Mouse (Mus musculus): ENCODE data around the gene Clic5. TPM values are rescaled to one million over a fixed set of nuclear protein-coding genes. Genes with fewer than 3 reads are reported as not detected.
A peak's percentile ranks its signal among the peaks of the same experiment; 100 is the strongest.

The Clic5 gene
- total RNA-seq, 2 experiments from 2014 or later, result 1.5 to 1.7 TPM

DNA sequence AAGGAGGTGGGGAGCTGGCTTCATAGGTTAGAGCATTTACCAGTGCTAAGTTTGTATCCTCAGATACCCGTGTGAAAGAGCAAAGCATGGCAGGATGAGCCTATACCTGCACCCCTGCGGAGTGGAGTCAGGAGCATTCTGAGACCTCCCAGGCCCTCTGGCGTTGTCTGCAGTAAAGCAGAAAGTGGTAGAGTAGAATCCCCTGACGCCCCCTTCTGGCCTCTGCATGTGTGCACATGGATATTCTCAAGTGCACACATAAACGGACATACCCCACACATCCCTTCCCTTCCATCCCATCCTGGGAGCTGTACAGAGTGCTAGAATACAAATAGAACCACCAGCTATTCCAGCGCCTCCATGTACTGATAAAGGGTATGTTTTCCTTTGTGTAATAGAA lies 70.9 kb downstream of the Clic5 start:
- intact Hi-C loops (cut with DNase I), result loop anchor here (10.0 kb wide), 2 partner anchors 104 to 374 kb away; no protein-coding TSS in a partner anchor
- no peak for DNase-seq

DNA sequence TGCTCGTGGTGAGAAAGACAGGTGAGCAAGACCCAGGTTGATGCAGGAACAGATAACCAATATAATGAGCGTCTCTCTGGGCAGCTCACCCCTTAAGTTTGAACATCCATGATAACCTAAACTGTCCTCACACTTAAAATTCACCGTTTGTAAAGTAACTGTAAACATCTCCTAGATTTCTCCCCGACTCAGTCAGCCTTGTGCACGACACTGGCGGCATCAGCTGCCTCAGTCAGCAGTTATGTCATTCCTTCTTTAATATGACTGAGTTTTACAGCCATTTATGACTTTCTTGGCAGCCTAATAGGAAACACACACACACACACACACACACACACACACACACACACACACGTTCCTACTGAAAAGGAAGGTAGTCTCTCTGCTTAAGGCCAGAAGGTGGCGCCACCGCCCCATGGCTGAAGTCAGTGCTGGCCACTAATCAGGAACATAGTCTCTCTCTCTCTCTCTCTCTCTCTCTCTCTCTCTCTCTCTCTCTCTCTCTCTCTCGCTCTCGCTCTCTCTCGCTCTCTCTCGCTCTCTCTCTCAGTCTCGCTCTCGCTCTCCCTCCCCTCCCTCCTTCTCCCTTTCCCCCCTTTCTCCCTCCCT lies 73.3 kb downstream of the Clic5 start:
- intact Hi-C loops (cut with DNase I), result loop anchor here (5.0 kb wide), 2 partner anchors 476 to 1111 kb away; no protein-coding TSS in a partner anchor
- peak; percentile 67 for DNase-seq

DNA sequence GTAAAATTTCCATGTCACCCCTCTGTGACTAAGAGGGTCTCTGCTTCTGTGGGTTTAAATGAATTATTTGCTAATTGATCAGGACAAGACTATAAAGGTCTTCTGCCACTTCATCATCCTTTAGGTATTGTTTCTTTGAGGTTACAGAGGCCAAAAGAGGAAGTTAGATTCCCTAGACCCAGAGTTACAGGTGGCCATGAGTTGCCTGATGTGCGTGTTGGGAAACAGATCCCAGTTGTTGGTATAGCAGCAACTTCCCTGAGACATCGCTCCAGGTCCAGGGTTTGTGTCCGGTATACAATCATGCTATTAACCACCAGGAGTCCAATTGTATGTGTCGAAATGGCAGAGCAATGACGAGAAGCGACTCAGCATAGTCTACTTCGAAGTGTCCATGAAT lies 81.7 kb downstream of the Clic5 start:
- no peak for DNase-seq
- intact Hi-C loops (cut with DNase I), result no loop called here

DNA sequence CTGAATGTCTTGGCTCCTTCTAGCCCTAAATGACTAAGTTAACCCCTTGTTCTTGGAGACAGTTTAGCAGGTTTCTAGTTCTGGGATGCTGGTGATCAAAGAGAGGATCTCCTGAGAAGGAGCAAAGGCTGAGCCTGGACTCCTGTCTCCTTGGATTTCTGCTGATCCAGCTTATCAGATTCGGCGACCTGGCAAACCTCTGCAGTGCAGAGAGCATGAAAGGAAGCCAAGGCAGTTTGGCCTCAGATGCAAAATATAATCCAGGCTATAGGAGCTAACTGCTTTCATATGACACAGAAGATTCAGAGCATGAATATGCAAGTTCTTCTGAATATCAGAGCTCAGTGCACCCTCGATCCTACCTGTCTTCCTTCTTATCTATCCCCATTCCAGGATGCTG lies 83.0 kb downstream of the Clic5 start:
- intact Hi-C loops (cut with DNase I), result no loop called here
- DNase-seq, result no peak

DNA sequence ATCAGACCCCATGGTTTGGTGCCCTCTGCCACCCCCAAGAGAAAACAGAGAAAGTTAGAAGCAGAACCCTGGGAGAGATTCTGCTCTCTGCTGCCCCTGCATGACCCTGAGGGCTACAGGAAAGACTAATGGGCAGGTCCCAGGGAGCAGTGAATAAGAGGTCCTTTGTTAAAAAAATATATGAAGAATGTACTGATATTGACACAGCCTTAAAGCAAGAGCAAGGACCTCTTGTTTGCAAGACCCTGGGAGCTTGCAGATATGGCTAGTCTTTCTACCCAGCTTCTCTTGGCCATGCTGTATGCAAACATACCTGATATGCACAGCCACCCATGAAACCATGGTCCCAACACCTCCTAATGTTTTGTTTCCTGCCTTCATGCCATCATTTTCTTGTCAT lies 86.4 kb downstream of the Clic5 start:
- intact Hi-C loops (cut with DNase I), result no loop called here
- no peak for DNase-seq

DNA sequence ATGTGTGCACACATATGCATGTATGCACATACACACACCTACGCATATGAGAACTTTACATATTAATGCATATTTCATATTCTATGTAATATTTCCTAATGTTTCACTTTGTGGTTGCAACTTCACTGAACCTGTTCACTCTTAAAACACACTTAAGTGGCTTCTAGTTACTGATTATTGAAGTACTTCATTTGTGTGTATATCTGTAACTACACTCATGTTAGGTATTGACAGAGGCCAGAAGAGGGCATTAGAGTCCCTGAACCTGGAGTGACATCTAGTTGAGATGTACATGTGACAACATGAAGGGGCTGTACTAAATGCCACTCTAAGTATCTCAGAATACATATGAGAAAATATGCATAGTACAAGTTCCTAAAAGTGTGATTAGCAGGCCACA lies 99.9 kb downstream of the Clic5 start:
- intact Hi-C loops (cut with DNase I), result no loop called here
- DNase-seq, result no peak

DNA sequence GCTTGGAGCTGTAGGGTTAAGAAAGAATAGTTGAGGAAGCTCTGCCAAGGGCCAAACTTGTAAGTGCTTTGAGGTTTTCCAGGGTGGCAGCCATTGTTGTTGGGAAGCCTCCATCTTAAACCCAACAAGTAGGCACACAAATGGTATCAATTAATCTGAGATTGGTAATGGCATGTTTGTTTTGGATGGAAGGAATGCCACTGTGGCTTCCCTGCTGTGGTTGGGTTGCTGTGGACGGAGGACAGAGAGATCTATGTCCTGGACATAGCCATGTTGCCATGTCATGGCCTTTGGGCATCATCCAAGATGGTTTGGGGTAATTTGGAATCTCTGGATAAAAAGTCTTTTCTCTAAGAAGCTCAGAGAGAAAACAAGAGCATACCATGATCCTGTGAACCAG lies 108.8 kb downstream of the Clic5 start:
- DNase-seq, result no peak
- intact Hi-C loops (cut with DNase I), result no loop called here

DNA sequence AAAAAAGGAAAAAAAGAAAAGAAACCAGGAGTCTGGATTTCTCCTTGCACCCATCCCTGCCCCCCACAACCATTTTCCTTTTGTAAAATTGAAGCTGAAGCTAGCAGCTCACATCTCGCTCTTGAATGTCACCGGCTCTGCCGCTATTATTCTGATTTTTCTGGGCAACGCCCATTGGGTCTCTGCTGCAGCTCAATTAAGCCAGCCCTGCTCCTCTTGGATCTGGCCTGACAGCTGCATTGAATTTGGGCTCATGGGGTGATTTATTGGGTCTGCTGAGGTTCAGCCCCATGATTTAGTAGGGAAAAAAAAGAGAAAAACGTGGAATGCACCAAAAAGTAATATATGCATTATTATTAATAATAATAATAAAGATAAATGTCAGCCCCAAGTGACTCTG lies 111.9 kb downstream of the Clic5 start:
- intact Hi-C loops (cut with DNase I), result no loop called here
- no peak for DNase-seq

DNA sequence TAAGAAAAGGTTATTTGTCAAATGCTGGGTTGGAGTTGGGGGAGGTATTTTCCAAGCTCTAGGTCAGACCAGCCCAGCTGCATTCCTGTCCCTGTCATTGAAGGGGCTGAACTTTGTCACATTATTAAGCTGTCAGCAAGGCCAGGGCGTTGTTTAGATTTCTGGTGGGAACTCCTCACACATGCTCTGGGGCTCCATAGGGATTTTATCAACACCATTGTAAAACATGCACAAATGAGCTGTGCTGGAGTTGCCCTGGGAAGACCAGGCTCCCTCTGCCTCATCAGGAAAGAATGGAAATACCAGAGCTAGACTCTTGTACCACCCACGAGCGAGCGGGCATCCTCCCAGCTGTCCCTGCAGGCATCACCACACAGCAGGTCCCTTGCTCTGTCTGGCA lies 112.3 kb downstream of the Clic5 start:
- DNase-seq, result no peak
- intact Hi-C loops (cut with DNase I), result no loop called here

DNA sequence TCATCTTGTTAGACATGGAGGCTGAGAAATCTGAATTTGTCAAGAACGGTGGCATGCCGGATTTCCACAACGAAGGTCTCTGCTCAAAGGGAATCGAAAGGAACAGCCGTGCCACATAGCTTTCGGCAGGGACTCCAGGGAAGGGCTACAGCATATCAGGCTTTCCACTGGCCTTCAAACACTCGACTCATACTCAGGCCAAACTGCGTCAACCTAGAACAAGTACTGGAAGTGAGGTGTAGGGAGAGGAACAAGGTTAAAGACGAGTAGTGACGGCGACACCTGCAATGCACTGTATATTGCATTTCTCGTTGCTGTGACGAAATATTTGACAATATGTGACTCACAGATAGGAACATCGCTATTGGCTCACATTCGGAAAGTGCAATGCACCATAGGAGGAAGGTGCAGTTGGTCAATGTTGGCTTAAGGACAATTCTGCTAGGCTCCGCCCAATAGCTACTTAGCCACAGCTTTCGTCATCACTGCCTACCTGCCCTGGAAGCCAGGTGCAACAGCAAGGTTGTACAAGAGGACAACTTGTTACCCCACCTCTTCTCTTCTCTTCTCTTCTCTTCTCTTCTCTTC lies 112.9 kb downstream of the Clic5 start:
- no peak for DNase-seq
- intact Hi-C loops (cut with DNase I), result no loop called here

DNA sequence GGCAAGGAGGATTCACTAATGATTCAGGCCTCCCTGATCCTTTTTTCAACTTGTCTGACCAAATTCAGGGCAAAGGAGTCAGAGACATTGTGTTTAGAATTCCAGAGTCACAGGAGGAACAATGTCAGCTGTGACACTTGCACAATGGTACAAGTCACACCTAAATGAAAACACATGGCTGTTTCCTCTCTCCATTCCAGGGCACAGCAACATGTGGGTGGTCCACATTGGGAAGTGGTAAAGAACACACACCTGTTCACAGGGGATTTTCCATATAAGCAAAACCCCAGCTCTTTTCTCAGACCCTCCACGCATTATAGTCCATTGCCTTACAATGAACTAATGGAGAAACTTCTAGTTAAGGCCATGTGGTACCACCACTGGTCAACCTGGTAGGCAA lies 115.7 kb downstream of the Clic5 start:
- intact Hi-C loops (cut with DNase I), result no loop called here

DNA sequence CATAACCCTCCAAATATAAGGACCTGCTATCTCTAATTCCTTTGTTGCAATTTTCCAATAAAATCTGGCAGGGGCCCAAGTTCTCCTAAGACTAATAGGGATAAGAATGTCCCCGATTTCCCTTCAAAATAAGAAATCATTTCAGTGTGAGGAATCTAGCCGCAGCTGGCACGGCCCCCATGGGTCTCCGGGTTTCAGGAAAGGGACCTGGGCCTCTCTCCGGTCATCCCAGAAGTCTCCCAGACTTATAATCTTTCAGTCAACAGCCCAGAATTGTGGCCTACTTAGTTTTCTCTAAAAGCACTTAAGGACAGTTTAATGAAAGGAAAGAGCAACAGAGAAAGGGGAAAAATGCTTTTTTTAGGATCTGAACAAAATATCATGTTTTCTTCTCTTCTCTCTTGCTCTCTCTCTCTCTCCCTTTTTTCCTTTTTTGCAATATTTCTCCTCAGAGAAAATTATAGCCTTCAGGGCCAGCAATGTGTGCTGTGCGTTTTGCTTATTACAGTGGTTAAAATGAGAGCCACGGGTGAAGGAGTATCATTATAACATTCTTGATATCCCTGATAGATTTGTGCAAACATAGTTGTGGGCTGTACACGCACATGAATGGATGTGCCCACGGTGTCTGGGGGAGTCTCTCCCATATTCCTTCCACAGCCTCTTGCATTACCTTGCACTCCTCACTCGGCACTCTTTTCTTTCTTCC lies 121.7 kb downstream of the Clic5 start:
- intact Hi-C loops (cut with DNase I), result no loop called here
- DNase-seq, result no peak

More for the DNA sequence above, 115.7 kb downstream of the Clic5 start:
- no peak for DNase-seq

DNA sequence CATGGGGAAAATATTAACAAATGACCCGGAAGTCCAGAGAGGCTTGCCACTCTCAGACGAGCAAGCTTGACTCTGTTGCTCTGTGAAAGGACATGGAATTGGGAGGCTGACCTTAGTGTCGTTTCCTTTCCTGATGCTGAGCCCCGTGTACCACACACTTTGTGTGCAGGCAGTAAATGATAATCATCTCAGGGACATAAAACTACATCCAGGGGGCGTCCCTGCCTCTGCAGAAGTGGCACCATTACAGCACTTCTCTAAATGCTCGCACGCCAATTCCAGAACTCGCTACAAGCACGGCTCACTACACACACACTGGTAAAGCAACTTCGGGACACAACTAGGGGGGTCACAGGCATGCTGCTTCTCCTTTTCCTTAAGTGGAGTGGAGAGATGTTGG lies 136.9 kb downstream of the Clic5 start:
- intact Hi-C loops (cut with DNase I), result no loop called here
- DNase-seq, result no peak

DNA sequence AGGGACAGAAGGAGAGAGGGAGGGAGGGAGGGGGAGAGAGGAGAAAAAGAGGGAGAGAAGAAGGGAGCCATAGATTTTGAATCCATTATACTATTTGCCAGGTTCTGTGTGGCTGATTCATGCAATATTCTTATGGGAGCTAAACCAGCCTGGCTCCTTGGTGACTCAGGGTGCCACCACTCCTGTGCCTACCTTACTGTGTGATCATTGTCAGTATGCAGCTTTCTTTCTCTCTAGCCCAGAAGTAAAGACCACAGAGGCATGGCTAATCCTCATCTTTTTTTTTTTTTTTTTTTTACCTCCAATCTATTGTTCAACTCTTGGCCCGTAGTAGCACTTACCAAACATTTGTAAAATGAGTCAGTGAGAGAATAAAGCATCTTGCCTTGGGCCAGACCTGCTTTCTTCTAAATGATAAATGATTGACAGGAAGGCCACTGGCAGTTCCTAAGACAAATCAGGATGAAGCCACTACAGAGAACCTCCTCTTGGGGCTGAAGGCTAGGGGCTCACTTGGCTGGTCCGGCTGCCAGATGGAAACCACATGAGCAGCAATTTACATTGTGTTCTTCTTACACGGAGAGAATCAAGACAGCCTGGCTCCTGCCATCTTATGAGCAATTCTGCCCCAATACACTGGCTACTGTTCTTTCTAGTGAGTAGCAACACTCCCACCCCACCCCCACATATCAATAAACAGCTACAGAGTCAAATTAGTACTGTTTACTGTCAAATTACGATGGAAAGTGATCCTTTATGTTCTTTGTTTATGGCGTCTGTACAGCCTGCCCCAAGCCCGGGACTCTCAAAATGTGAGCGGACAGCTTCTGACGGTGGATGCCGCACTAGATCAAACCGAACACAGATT lies 139.1 kb downstream of the Clic5 start:
- intact Hi-C loops (cut with DNase I), result no loop called here
- DNase-seq, result peak; percentile 32

DNA sequence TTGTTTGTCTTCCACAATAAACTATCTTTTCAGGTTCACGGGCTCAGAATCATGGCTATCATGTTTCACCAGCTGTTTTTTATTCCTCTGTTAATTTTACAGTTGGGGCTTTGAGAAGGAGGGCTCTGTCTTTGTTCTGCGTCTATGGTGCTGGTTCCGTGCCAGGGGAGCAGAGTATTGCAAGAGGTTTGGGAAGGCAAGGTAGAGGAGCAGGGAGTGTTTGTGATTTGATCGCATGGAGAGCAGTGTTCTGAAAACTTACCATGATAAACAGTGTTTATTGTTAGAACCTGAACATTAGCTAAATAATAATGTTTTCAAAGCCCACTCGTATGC lies 139.7 kb downstream of the Clic5 start:
- DNase-seq, result peak; percentile 29
- intact Hi-C loops (cut with DNase I), result no loop called here

Other genes starting within 250 kb of the Clic5 start
- 100 to 1,000 TPM; 105 to 109 TPM for gene Enpp5, start 109.8 kb upstream of the Clic5 start, total RNA-seq (2021)
- 1 to 10 TPM; 5.8 to 6.1 TPM for gene Enpp4, start 82.8 kb upstream of the Clic5 start, total RNA-seq (2021)

Data from left cerebral cortex, postnatal 4 days (tissue).